Mouse (Mus musculus): ENCODE measurements at regions not wholly inside any gene's neighbourhood (a gene's known extent, or its start where the extent isn't known, plus 50 kb on each side); places are given as distances from the start of the nearest gene placed in this dataset.

- peak; percentile 45 for DNase-seq (ENCODE audit: low spot score)
These were observed 64.6 kb downstream of the Htr5a start for GRCm38 (mm10) chr5:27906550-27906949.

DNA sequence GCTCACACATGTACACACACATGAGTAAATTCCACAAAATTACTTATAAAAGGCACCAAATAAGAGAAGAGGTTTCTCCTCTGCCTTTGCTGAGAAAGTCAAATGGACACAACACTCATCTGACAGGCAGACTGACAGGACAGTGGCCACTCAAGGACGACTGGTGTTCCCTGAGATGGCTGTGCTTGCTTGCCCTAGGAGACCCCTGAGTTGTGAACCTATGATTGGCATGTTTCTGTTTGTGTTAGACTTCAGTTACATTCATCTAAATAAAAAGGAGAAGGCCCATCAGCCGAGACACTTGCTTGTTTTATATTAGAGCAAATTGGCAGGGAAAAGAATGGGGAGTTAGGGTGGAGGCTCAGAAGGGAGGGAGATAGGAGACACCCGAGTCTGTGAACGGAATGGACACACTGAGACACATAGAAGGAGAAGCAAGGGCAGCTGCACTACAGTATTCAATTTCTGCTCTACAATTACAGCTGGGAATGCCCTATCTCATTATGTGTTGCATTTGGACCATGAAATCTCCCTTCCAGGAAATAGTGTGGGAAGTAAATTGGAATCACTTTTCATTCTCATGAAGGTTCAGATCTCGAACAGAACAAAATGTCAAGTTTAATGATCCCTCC, 66.5 kb downstream of the Htr5a start:
- DNase-seq (ENCODE audit: low spot score), result no peak

All from left cerebral cortex, adult 11 months (tissue).